Mouse (Mus musculus) neural tube, embryonic 11.5 days (tissue): ENCODE data around the gene Lima1. TPM values are rescaled to one million over a fixed set of nuclear protein-coding genes. Genes with fewer than 3 reads are reported as not detected.

Experiments used
- ATAC-seq: fragments of 200-750 bp; cut with Nextera tagmentation; 2 replicates; pipeline ENCODE4 v1.8.0; 2017; ENCODE audit warnings: moderate number of reproducible peaks, mild to moderate bottlenecking, moderate TSS enrichment, moderate library complexity; ENCODE audit not compliant: insufficient read depth, low FRiP score, low TSS enrichment
- DNase-seq: peaks from one replicate; pipeline ENCODE4 v3.0.0-alpha.2; 2015; ENCODE audit warnings: low spot score
- H3K27ac ChIP-seq: fragments of 300-500 bp; sonication (generic); 2 replicates; pipeline ENCODE4 v1.5.1; 2014; ENCODE audit warnings: low read depth, mild to moderate bottlenecking, low read length
- H3K27me3 ChIP-seq: fragments of 300-500 bp; sonication (generic); 2 replicates; pipeline ENCODE4 v1.6.1; 2014; ENCODE audit warnings: mild to moderate bottlenecking, low read length, mixed read lengths; ENCODE audit not compliant: control insufficient read depth, insufficient read depth
- H3K36me3 ChIP-seq: fragments of 300-500 bp; sonication (generic); 2 replicates; pipeline ENCODE4 v1.6.1; 2014; ENCODE audit warnings: mild to moderate bottlenecking, low read length, moderate library complexity, mixed read lengths; ENCODE audit not compliant: control insufficient read depth, insufficient read depth
- H3K4me1 ChIP-seq: fragments of 300-500 bp; sonication (generic); 2 replicates; pipeline ENCODE4 v1.6.1; 2014; ENCODE audit warnings: low read length, mixed read lengths; ENCODE audit not compliant: control insufficient read depth, insufficient read depth
- H3K4me2 ChIP-seq: fragments of 300-500 bp; sonication (generic); 2 replicates; pipeline ENCODE4 v1.6.1; 2014; ENCODE audit warnings: low read depth, mild to moderate bottlenecking, moderate library complexity
- H3K4me3 ChIP-seq: fragments of 300-500 bp; sonication (generic); 2 replicates; pipeline ENCODE4 v1.5.1; 2014; ENCODE audit warnings: low read depth, low read length
- H3K9ac ChIP-seq: fragments of 300-500 bp; sonication (generic); 2 replicates; pipeline ENCODE4 v1.6.1; 2014; ENCODE audit warnings: mild to moderate bottlenecking, low read length
- H3K9me3 ChIP-seq: fragments of 300-500 bp; sonication (generic); 2 replicates; pipeline ENCODE4 v1.6.1; 2016; ENCODE audit warnings: low read length; ENCODE audit not compliant: control insufficient read depth
- WGBS: fragments of 180-500 bp; shearing (Covaris S2); extraction: QIAGEN DNeasy Blood & Tissue Kit; methylation state at CpG from one replicate; pipeline ENCODE4 v1.1.7; 2014; 5-methylcytosine and 5-hydroxymethylcytosine counted together
- polyA plus RNA-seq: library from polyadenylated mRNA; unstranded; fragments of >200 nt; fragmentation: Nextera tagmentation; extraction: Ambion mirVana; gene quantifications from 2 replicates; pipeline ENCODE4 v1.2.1, GENCODE M21; 2014

Gene Lima1
- polyA plus RNA-seq, 1 experiment from 2014 or later = 33.1 TPM

DNA sequence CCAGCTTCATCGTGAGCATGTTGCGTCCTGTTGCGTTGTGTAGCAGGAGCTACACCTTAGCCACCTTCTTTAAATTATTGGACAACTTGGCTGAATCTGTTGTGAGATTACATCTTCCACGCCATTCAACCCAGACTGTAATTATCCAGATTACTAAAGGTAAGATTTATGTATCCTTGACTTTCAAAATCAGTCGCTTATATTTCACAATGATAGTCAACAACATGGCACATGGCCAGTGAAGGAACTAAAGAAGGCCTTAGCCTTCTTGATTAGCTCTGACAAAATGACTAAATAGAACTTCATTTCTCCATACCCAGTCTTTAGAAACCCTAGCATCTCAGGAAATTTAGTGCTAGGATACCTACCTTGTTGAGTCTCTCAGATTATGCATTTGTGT is 142.1 kb downstream of the Lima1 start:
- H3K27me3 ChIP-seq = no peaks in the 10 kb centered on the region
- no peaks in the 10 kb centered on the region; the same call in 1 of the 2 replicates for H3K4me1 ChIP-seq
- DNase-seq = no peak
- H3K9me3 ChIP-seq = no peaks in the 10 kb centered on the region
- H3K4me2 ChIP-seq = no peak overlapping the region
- H3K4me3 ChIP-seq = no peak overlapping the region
- peaks cover 18% of the 10 kb centered on the region for H3K36me3 ChIP-seq
- no peak overlapping the region for H3K9ac ChIP-seq
- no peak for ATAC-seq
- 95% methylated on average over 5 of the region's 5 CpGs for WGBS
- no peak overlapping the region for H3K27ac ChIP-seq

DNA sequence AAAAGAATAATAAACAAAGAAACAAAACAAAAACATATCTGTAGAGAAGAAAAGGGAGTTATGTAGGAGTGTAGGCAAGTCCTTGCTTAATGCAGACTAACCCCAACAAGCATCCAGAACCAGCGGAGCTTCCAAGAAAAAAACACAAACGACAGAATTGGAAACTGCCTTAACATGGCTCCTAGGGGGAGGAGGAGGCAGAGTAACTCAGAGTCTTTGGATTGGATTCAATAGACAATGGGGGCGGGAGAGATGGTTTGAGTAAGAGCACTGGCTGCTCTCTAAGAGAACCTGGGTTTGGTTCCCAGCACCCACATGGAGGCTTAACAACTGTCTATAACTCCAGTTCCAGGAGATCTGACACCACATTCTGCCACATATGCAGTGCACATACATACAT is 143.6 kb downstream of the Lima1 start:
- 92% methylated on average over 3 of the region's 3 CpGs for WGBS
- peaks cover under 1% of the 10 kb centered on the region for H3K4me1 ChIP-seq
- H3K9me3 ChIP-seq = no peaks in the 10 kb centered on the region
- no peak overlapping the region for H3K4me2 ChIP-seq
- no peak for ATAC-seq
- H3K9ac ChIP-seq = no peak overlapping the region
- no peak overlapping the region for H3K27ac ChIP-seq
- H3K27me3 ChIP-seq = no peaks in the 10 kb centered on the region
- no peak overlapping the region for H3K4me3 ChIP-seq
- no peak for DNase-seq
- H3K36me3 ChIP-seq = peaks cover 23% of the 10 kb centered on the region

DNA sequence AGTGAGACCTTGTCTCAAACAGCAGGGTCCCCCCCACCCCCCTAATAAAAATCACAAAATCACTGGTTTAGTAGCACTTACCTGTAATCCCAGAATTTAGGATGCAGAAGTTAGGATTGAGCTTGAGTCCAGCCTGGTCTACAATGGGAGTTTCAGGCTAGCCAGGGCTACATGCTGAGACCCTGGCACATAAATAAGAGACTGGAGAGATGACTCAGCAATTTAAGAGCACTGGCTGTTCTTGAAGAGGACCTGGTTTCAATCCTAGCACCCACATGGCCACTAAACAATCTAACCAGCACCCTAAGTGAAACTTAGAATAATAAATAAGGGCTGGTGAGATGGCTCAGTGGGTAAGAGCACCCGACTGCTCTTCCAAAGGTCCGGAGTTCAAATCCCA is 144.1 kb downstream of the Lima1 start:
- Histone ChIP-seq H3K4me2 (no peak overlapping the region), H3K27me3 (no peaks in the 10 kb centered on the region), H3K4me1 (peaks cover 4% of the 10 kb centered on the region), H3K27ac (no peak overlapping the region), H3K9me3 (no peaks in the 10 kb centered on the region), H3K9ac (no peak overlapping the region), H3K4me3 (no peak overlapping the region), H3K36me3 (peaks cover 22% of the 10 kb centered on the region)
- 90% methylated on average over 2 of the region's 2 CpGs for WGBS
- ATAC-seq (no peak), DNase-seq (no peak)

DNA sequence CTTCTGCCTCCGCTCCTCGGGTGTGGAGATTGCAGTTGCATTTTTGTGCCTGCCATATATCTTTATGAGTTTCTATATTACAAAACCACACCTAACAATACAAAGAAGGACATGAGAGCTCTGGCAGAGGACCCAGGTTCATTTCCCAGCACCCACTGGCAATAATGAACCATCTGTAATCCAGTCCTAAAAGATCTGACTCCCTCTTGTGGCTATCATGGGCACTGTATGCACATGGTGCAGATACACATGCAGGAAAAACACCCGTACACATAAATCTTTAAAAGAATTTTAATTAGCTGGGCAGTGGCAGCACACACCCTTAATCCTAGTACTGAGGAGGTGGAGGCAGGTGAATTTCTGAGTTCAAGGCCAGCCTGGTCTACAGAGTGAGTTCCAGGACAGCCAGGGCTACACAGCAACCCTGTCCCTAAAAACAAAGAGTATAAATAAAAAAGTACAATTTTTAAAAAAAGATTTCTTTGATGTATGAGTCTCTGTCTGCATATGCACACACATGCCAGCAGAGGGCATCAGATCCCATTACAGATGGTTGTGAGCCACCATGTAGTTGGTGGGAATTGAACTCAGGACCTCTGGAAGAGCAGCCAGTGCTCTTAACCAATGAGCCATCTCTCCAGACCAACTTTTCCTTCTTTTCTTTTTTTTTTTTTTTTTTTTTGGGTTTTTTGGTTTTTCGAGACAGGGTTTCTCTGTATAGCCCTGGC is 146.0 kb downstream of the Lima1 start:
- 93% methylated on average over 3 of the region's 4 CpGs for WGBS
- DNase-seq = no peak

More for the DNA sequence above, 146.0 kb downstream of the Lima1 start:
- H3K4me3 ChIP-seq = no peak overlapping the region
- H3K4me1 ChIP-seq = peaks cover 11% of the 10 kb centered on the region
- H3K27ac ChIP-seq = no peak overlapping the region
- no peaks in the 10 kb centered on the region for H3K9me3 ChIP-seq
- no peak overlapping the region for H3K4me2 ChIP-seq
- H3K27me3 ChIP-seq = no peaks in the 10 kb centered on the region
- ATAC-seq = no peak
- H3K36me3 ChIP-seq = peaks cover 15% of the 10 kb centered on the region
- no peak overlapping the region for H3K9ac ChIP-seq

Other genes starting within 250 kb of the Lima1 start
- 175 and 185 TPM in 2 replicates for gene Racgap1, start 223.8 kb downstream of the Lima1 start, polyA plus RNA-seq
- 15.1 and 17.0 TPM in 2 replicates for gene Asic1, start 205.1 kb downstream of the Lima1 start, polyA plus RNA-seq
- gene Smarcd1, start 173.3 kb downstream of the Lima1 start, polyA plus RNA-seq = 117 and 135 TPM in 2 replicates
- not detected in 2 replicates for gene Gm17349, start 170.0 kb downstream of the Lima1 start, polyA plus RNA-seq
- gene Gpd1, start 157.9 kb downstream of the Lima1 start, polyA plus RNA-seq = 0.32 and 0.33 TPM in 2 replicates
- 134 and 135 TPM in 2 replicates for gene Cox14, start 149.8 kb downstream of the Lima1 start, polyA plus RNA-seq
- 65.1 and 69.7 TPM in 2 replicates for gene Cers5, start 102.6 kb downstream of the Lima1 start, polyA plus RNA-seq
- gene Fam186a, start 91.6 kb upstream of the Lima1 start, polyA plus RNA-seq = not detected in 2 replicates
- 34.7 and 36.7 TPM in 2 replicates for gene Larp4, start 94.6 kb upstream of the Lima1 start, polyA plus RNA-seq
- gene Dip2b, start 163.2 kb upstream of the Lima1 start, polyA plus RNA-seq = 27.9 and 28.4 TPM in 2 replicates